Mouse (Mus musculus) mouse trophoblast stem cell (cell line): ENCODE measurements around the gene Sfmbt1.

ENCODE experiments used
- in situ Hi-C, 2 experiments: fragments of 300-500 bp; cut with MseI, MboI; formaldehyde crosslinking; loops; 2 replicates in 1 of 2; 3 replicates in 1 of 2; pipeline ENCODE4 v1.15.1; 2025

Gene Sfmbt1

DNA sequence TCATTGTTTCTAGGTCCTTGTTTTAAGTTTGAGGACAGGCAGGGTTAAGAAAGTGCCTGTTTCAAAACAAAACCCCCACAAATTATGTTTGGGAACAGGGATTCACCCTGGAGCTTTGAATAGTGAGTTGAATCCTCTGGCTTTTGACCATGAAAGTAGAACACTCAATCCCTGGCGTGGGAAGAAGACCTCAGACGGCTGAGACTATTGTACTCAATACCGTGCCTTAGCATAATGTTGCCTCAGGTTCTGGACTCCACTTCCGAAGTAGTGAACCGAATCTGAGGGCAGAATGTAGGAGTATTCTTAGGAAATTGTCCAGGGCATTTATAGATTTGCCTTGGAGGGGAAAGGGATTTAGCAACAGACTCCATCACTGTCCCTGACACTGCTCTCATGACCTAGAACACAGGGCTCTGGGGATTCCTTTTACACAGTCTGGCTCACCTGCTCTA is 110.4 kb downstream of the Sfmbt1 start:
- in situ Hi-C loops, result no loop called here

DNA sequence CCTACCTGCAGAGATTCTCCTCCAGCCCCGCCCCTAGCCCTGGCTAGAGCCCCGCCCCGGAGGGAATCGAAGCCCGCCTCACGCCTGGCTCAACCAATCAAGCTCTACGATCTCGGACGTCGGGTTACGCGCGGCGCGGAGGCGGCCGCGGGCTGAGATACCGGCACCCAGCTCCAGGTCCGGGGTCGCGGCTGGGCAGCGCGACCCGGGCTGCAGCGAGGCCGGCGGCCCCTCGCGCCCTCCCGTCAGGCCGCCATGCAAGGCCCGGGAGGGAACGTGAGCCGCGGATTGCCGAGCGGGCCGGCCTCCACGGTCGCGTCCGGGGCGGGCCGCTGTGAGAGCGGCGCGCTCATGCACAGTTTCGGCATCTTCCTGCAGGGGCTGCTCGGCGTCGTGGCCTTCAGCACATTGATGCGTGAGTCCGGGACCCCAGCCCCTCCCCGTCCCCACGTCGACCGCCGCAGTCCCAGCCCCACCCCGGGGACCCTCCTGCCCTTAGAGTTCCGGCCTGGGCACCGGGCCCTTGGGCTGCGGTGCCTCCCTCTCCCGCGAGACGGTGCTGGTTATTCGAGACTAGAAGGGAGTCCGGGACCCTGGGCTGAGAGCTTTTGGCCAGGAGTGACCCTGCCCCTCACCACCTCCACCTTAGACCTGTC is 111.0 kb downstream of the Sfmbt1 start, which contains the start of gene Tmem110:
TSS of gene Tmem110 (plus strand) at position 115 of the 656 bp plus-strand sequence.
- in situ Hi-C loops, result no loop called here

DNA sequence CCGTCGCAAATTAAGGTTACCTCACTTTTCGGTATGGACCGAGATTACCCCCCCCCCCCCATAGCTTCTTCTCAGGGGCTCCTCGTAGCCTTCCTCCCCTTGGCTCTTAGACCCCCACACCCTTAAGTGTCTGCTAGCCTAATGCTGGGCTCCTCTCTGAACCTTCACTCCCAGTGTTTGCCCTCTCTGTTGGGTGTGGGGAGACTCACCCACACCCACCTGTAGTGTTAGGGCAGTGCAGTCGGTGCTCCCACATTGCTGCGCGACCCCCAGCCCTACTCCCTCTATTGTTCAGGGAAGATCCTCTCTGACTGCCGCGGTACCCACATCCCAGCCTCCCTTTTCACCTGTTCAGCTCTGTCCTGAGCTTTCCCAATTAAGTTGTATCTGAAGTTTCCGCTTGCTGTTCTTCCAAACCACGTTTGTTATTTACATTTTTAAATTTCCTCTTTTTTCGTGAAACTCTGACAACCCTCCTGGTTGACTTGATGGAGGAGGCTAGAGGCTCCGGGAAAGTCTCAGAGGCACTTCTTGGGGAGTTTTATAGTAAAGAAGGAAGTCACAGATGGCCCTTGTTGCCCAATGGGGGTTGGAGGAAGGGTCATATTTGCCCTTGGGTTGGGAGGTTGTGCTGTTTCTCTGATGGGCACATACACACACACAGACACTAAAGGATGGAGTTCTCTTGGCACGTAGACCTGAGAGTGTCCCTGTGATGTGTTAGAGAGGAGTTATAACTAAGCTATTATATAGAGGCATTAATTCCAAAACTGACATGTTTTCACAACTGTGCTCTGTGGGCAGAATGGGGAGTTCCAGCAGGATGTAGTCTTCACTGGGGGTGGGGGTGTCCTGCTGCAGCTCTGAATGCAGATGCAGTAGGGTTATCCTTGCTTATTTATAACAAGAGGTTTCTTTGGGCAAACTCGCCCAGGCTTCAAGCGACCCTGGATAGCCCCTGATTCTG is 111.8 kb downstream of the Sfmbt1 start:
- in situ Hi-C loops, result no loop called here

DNA sequence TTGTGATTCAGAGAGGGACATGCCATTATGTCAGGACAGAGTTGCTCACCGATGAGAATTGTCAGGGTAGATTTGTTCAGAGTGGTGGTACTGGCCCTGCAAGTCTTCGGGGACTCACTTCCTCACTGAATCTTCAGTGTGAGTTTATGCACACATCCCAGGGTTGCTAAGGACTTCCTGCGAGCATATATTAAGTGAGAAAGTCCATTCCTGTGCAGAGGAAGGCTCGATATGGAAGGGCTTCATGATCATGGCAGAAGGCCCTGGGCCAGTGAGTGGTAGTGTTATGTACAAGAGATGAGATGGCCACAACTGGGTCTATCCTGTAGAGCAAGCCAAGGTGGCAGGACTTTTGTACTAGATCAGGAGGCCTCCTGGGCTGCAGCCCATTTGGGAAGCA is 112.8 kb downstream of the Sfmbt1 start:
- in situ Hi-C loops, result no loop called here

DNA sequence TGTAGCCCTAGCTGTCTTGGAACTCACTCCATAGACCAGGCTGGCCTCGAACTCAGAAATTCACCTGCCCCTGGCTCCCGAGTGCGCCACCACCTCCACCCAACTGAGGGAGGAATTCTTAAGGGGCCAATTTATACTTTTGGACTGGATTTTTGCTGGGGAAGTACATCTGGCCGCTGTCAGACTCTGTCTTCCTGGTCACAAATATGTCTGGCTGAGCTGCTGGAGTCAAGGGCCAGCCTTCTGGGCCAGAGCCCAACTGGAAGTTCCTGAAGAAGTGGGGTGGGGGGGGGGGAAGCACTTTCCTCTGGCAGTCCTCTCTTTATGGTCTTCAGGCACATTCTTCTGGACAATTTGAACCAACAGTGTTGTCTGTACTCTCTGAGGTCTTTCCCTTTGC is 113.4 kb downstream of the Sfmbt1 start:
- in situ Hi-C loops, result no loop called here

DNA sequence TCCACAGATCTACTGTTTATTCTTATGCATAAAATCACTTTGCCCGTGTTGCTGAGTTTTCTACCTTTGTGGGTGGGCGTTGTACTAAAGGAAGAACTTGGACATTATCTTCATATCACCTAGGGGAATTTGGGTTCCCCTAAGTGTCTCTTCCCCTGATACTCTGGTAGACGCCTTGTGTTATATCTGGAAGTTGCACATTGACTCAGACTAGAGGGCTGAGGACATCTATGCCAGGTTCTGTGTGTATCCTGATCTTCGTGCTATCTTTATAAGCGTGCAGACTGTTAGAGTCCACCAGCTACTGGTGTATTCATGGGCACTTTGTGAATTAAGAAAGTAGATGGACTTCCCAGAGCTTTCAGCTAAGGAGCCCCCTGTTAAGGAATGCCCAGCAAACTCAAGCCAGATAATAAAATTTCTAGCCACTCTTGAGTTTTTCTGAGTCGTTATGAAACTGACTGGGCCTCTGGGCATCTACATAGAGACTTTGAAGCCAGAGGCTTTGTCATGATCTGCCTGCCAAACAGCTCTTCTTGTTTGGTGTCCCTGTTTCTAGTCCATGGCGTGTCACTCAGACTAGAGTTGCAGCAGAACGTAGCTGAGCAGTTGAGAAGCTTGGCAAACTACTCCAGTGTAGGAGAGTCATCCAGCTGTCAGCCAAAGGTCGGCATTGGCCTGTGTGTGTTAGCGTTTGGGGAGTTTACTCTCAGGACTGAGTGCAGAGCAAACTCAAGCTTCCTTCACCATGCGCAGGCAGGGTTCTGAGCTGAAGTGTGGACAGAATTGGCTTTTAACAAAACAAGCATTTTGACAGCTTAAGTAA is 114.2 kb downstream of the Sfmbt1 start:
- in situ Hi-C loops, result no loop called here

DNA sequence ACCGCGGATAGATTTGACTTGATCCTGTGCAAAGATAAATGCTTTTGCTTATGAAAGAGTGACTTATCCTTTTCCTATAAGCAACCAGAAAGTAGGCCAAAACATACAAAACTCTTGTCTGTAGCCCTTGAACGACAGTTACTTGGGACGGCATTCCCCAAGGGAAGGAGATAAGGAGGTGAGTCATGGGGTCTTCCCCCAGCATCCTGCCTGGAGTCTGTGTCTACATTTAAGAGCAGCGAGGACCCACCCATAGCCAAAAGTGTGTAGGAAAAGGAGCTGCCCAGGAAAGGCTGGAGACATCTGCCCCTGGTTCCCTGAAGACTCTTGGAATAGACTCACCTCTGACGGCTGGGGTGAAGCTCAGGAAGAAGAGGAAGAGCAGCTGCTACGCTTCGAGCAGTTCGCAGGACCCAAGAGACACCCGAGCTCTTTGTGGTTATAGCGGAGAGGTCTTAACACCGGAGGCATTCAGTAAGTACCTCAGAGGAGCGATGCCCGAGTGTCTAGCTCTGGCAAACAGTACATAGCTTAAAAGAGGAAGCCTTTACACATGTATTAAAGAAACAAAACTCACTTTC is 122.9 kb downstream of the Sfmbt1 start:
- in situ Hi-C loops, result no loop called here

DNA sequence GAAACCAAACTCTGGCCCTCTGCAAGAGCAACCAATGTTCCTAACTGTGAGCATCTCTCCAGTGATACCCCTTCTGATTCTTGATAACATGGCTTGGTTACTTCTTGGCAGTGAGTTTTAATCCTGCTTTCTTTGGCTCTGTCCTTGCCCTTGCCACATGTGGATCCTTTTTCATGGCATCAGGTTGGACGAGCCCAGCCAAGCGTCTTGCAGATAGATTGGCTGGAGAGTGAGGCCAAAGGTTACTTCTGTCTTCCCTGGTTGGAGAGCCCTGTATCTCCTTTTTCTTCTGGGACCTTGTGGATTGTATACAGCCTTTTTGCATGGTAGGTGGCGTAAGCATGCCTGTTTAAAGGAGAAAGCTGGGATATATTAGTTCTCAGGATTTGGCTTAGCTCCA is 129.1 kb downstream of the Sfmbt1 start:
- in situ Hi-C loops, result no loop called here

DNA sequence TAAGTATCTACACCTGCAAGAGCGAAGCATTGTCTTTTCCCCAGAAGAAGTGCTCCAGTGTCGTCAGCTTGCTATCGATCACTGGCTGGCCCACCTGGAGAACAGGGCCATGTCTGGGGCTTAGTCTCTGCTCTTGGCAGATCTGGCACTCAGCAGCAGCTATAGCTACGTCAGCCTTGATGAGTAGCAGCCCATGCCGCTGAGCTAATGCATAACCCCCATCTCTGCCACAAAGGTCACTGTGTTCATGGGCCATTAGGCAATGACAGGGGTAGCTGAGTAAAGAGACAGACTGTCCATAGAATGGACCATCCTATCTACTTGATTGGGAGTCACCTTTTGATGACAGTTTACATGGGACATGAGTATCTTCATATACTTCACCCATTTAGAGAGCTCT is 135.9 kb downstream of the Sfmbt1 start:
- in situ Hi-C loops, result no loop called here

DNA sequence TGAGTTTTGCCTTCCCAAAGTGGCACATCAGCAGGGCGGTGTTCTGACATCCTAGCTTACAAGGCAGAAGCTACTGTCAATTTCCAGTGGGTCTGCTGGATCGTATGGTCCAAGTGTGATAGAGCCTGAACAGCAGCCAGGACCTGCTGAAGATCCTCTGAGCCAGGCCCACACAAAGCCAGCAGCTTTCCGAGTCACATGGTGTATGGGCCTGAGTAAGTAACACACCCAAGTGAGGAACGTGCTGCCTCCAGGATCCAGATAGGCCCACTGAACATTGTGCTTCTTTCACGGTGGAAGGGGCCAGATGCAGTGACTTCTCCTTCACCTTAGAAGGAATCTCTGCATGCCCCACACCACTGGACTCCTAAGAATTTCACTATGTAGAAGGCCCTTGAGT is 137.7 kb downstream of the Sfmbt1 start:
- in situ Hi-C loops, result no loop called here

DNA sequence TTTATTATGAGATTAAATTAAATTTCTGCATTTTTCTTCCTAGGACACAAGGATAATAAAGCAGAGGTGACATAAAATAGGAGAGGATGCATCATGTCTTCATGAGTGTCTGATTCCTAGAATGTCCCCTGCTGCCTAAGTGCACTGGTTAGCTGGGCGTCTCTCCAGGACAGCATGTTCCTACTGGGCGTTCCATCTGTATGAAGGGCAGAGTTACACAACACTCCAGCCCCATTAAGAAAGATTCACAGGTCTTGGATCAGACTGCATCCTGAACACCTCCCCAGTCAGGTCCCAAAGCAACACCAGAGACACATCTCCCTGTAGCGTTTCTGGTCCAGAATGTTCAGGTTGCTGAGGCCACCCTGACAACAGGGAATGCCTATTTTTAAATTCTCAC is 140.7 kb downstream of the Sfmbt1 start:
- in situ Hi-C loops, result no loop called here

DNA sequence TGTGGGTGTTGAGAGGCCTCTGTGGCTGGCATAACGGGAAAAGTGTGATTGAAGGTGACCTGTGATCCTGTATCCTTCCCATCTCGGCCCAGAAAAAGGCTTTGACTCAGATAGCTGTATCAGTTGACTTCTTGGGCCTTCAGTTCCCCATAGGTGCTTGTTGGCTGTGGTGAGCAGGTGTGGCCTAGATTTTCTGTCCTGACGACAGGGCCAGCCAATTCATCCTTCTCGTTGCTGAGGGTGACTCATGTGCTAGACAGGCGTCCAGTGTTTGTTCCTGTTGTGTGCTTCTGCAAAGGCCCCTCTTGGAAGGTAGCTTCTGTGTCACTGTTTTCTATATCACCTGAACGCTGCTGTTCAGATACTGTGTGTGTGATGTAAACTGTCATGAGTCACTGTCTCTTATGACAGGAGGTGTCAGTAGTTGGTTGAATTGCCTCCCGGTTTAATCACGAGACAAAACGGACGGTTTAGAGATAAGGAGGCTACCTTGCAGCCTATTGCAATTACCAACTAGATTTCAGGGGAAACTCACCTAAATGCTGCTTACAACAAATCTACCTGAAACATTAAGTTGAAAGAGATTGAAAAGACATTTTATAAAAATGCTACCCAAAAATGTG is 142.3 kb downstream of the Sfmbt1 start:
- in situ Hi-C loops, result no loop called here

DNA sequence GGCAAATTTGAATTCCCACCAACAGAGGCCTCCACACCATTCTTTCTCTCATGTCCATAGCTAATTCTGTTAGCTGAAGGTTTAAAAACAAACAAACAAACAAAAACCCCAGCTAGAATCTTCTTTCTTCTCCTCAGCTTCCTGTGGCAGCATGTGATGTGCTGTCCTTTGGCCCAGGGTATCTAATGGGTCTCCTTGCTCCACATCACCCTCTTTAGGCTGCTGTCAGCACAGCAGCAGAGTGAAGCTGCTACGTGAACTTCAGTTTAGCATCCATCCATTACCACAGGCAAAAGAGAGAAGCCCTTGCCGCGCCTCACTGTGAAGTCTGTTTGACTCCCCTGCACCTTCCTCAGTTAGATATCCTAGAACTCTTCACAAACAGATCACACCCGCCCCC is 143.3 kb downstream of the Sfmbt1 start:
- in situ Hi-C loops, result no loop called here

DNA sequence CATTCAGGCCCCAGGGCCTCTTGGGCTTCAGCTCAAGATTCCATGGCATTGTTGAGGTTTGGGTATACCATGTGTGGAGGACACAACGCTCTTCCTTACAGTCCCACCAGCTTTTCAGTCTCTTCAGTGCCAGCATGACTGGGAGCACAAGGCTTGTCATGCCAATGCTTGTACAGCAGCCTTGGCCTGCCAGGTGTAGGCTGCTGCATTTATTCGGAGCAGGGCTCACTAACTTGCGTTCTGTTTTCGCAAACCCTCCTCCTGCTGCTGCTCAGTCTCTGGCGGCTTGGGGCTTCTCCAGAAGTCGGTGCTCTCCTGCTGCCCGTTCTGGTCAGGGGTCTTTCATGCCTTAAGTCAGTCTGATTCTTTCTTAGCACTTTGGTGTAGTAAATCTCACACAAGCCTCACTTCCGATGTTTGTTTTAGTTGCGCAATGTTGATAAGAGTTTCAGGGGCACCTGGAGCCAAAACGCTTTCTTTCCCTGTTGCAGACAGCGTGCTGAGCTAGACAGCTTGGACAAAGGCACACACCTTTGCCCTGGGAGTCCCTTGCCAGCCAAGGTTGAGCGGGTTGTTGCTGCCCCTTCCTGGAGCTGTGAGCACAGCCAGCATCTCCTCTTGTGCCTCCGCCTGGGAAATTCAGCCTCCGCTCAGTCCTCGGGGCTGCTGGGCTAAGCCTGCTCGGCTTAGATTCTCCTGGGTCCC is 146.9 kb downstream of the Sfmbt1 start:
- in situ Hi-C loops, result loop anchor here in 1 of 2 experiments (10.0 kb wide), 1 partner anchor 83 kb away; the partner anchor contains the start of gene Itih1

DNA sequence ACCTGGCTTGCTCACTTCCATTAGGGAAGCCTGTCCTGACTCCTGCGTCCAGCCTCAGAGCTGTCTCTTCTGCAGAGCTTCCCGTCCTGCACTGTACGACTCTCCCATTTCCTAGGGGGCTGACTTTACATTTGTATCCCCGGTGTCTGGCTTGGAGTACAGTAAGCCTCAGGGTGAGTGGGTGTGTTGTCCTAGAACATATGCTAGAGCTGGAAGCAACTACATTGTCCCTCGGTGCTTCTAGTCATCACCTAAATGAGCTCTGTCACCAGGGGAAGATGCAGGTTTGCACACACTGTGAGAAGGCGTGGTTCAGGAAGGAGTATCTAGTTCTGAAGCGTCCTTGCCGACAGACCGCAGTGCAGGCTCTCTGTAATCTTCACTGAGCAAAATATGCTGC is 147.7 kb downstream of the Sfmbt1 start:
- in situ Hi-C loops, result loop anchor here in 1 of 2 experiments (10.0 kb wide), 1 partner anchor 82 kb away; the partner anchor contains the start of gene Itih1

DNA sequence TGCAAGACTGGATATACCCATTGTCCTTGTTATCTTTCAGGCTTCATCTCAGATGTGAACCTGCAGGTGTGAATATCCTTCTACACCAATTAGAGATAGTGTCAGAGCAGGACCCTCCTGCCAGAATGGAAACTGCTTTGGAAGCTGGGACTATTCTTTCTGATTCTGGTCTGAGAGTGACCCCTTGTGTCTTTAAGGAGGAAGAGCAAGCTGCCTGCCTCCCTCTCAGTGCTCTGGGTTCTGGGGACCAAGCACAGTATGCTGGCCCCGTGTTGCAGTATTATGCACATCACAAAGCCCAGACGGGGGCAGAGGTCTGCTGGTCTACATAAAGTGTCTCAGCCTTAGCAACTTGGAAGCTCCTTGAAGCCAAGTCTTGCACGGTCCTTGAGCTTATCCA is 150.7 kb downstream of the Sfmbt1 start:
- in situ Hi-C loops, result loop anchor here in 1 of 2 experiments (10.0 kb wide), 1 partner anchor 79 kb away; the partner anchor contains the start of gene Itih1

DNA sequence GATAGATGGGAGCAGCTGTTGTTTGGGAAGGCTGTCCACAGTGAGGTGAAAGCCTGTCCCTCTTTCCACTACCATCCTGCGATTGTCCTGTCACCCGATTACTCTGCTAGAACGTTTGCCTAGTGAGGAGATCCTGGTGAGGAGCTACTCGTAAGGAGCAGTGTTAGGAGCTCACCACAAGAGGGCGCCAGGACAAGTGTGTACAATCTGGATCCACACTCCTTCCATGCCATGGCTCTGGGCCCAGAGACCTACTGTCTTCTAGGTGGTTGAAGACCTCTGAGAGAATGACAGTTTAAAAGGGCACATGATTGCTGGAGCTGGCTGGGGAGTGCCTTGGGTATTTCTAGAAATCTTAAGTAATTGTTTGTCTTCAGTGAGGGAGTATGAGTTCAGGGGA is 152.4 kb downstream of the Sfmbt1 start:
- in situ Hi-C loops, result loop anchor here in 1 of 2 experiments (10.0 kb wide), 1 partner anchor 78 kb away; the partner anchor contains the start of gene Itih1

DNA sequence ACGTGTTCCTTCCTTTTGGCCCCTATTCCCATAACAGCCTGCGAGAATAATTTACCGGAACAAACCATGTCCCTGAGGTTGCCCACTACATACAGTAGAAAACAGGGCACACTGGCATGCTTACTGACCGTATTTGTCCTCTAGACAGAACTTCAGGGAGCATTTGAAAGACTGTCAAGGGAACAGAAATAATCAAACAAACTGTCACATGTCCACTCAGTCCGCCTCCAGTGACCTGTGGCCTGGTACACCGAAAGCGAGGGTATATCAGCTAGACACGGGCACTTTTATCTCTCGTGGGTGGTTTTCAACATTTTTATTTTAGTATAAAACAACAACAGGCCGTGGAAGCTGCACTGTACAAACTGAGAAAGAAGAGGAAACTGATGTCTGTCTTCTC is 154.2 kb downstream of the Sfmbt1 start:
- in situ Hi-C loops, result loop anchor here in 1 of 2 experiments (10.0 kb wide), 1 partner anchor 76 kb away; the partner anchor contains the start of gene Itih1

DNA sequence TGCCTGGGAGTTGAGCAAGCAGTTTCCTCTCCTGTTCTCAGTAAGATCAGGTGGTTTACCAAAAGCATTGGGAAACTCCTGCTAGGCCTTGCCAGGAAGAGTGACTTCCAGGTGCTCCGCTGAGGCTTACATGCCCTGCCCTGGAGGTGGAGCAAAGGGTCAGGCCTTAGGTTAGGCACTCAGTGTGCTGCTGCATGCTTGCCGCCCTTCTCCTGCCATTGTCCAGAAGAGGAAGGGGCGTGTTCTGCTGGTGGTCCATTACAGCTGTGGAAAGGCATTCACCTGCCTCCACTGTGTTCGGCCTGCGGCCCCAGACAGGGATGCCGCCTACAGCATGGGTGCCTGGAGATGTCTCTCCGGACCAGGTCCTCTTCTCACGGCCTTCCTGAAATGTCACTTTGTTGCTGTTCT is 154.7 kb downstream of the Sfmbt1 start:
- in situ Hi-C loops, result loop anchor here in 1 of 2 experiments (10.0 kb wide), 1 partner anchor 75 kb away; the partner anchor contains the start of gene Itih1
